Mouse (Mus musculus): ENCODE data around the gene Evi2.

The Evi2 gene

GRCm38 (mm10) chr11:79530333-79530761 is at the start of gene Evi2, which contains the start of gene Evi2a:
Gene Evi2 (minus strand): TSS chr11:79530589.
Gene Evi2a (minus strand): TSS chr11:79530609.
- peak; percentile 38 for DNase-seq

GRCm38 (mm10) chr11:79577741-79578140 is 47.4 kb upstream of the Evi2 start:
- DNase-seq, result peak; percentile 86

- no peak for DNase-seq
Observed at GRCm38 (mm10) chr11:79575383-79576073, 45.1 kb upstream of the Evi2 start.

- DNase-seq, result no peak
Observed at GRCm38 (mm10) chr11:79573836-79574235, 43.4 kb upstream of the Evi2 start.

GRCm38 (mm10) chr11:79570319-79570718 is 39.9 kb upstream of the Evi2 start:
- DNase-seq, result no peak

GRCm38 (mm10) chr11:79568197-79568911 is 38.0 kb upstream of the Evi2 start:
- DNase-seq, result no peak

- DNase-seq, result no peak
Observed at GRCm38 (mm10) chr11:79566947-79567346, 36.6 kb upstream of the Evi2 start.

- DNase-seq, result no peak
Observed at GRCm38 (mm10) chr11:79563493-79563892, 33.1 kb upstream of the Evi2 start.

GRCm38 (mm10) chr11:79560536-79560935 is 30.1 kb upstream of the Evi2 start:
- DNase-seq, result no peak

GRCm38 (mm10) chr11:79552622-79553021 is 22.2 kb upstream of the Evi2 start:
- DNase-seq, result no peak

- DNase-seq, result no peak
Observed at GRCm38 (mm10) chr11:79536293-79536692, 5.9 kb upstream of the Evi2 start.

- no peak for DNase-seq
Observed at GRCm38 (mm10) chr11:79535554-79535953, 5.2 kb upstream of the Evi2 start.

- DNase-seq, result no peak
Observed at GRCm38 (mm10) chr11:79533950-79534690, 3.7 kb upstream of the Evi2 start.

- DNase-seq, result no peak
Observed at GRCm38 (mm10) chr11:79533311-79533710, 2.9 kb upstream of the Evi2 start.

GRCm38 (mm10) chr11:79531485-79531884 is 1.1 kb upstream of the Evi2 start:
- no peak for DNase-seq

GRCm38 (mm10) chr11:79530774-79531173 is 385 bp upstream of the Evi2 start:
- DNase-seq, result no peak

- no peak for DNase-seq
Observed at GRCm38 (mm10) chr11:79529736-79530135, 653 bp downstream of the Evi2 start.

GRCm38 (mm10) chr11:79529226-79529625 is 1.2 kb downstream of the Evi2 start:
- DNase-seq, result no peak

GRCm38 (mm10) chr11:79528601-79529000 is 1.8 kb downstream of the Evi2 start:
- DNase-seq, result no peak

GRCm38 (mm10) chr11:79527739-79528384 is 2.5 kb downstream of the Evi2 start:
- DNase-seq, result peak; percentile 36

- DNase-seq, result peak; percentile 35
Observed at GRCm38 (mm10) chr11:79527015-79527738, 3.2 kb downstream of the Evi2 start.

GRCm38 (mm10) chr11:79526549-79526948 is 3.8 kb downstream of the Evi2 start:
- no peak for DNase-seq

GRCm38 (mm10) chr11:79524310-79524575 is 6.1 kb downstream of the Evi2 start:
- no peak for DNase-seq
